In genomic region chr8:83049616-83050015, GRCm38 (mm10) we compare ENCODE assay signal across 9 mouse cellular contexts.
DNase-seq lines count a peak whose midpoint lies in the region; ATAC-seq lines count a peak whose summit lies in the region.
"Had no signal": no experiment of that assay in that cellular context is flagged by ENCODE, and none has a peak within 500 bp of the region (broad histone marks: within the 10 kb centered on the region; RNA-seq: fewer than 3 reads in every experiment).

No protein-coding gene starts in this region.

- DNase-seq in lung, postnatal 25 days (ENCODE audit: low spot score), result no peak
- DNase-seq in forebrain, embryonic 14.5 days (ENCODE audit: low spot score), result peak; percentile 67
- DNase-seq in layer of hippocampus, adult 9-10 months (ENCODE audit: low spot score), result peak; percentile 61
- no peak for DNase-seq in frontal cortex, postnatal 36 days (ENCODE audit: low spot score in 2 of 2)
- no peak for DNase-seq in spleen, adult 18-20 months
- no peak for DNase-seq in right cerebral cortex, adult 2 months (ENCODE audit: low spot score in 2 of 2)
- DNase-seq: cerebellum, adult 8-10 months had no signal

- 34% methylated on average over 1 of the region's 1 CpGs for WGBS in lung, embryonic 15.5 days
- 9% methylated on average over 1 of the region's 1 CpGs for WGBS in forebrain, embryonic 14.5 days
- WGBS in neural tube, embryonic 15.5 days, result 53% methylated on average over 1 of the region's 1 CpGs

- H3K27me3 ChIP-seq in lung, embryonic 15.5 days, result no peaks in the 10 kb centered on the region
- H3K27me3 ChIP-seq in forebrain, embryonic 14.5 days (replicated peaks; ENCODE audit: control insufficient read depth, insufficient read depth, low read length), result no peaks in the 10 kb centered on the region
- no peaks in the 10 kb centered on the region for H3K27me3 ChIP-seq in neural tube, embryonic 15.5 days (replicated peaks)

- H3K36me3 ChIP-seq in lung, embryonic 15.5 days, result no peaks in the 10 kb centered on the region
- H3K36me3 ChIP-seq in forebrain, embryonic 14.5 days (ENCODE audit: control insufficient read depth, insufficient read depth, low read length), result no peaks in the 10 kb centered on the region
- H3K36me3 ChIP-seq in neural tube, embryonic 15.5 days, result no peaks in the 10 kb centered on the region

- peaks cover 13% of the 10 kb centered on the region for H3K4me1 ChIP-seq in lung, embryonic 15.5 days
- peaks cover 8% of the 10 kb centered on the region; the same call in 1 of the 2 replicates for H3K4me1 ChIP-seq in forebrain, embryonic 14.5 days (ENCODE audit: control insufficient read depth, insufficient read depth, low read length)
- H3K4me1 ChIP-seq in neural tube, embryonic 15.5 days, result peaks cover 28% of the 10 kb centered on the region

- H3K27ac ChIP-seq in lung, embryonic 15.5 days, result peak overlapping the region; percentile 21; the same call in 1 of the 2 replicates
- peak overlapping the region; percentile 66 for H3K27ac ChIP-seq in forebrain, embryonic 14.5 days (ENCODE audit: low read depth, low read length)
- peak overlapping the region; percentile 41 for H3K27ac ChIP-seq in neural tube, embryonic 15.5 days (replicated peaks)

- H3K9ac ChIP-seq in lung, embryonic 15.5 days, result no peak overlapping the region
- 0 out of 2 replicates have a peak overlapping the region, but pooled peaks have one; percentile 8 for H3K9ac ChIP-seq in forebrain, embryonic 14.5 days (ENCODE audit: low read length)
- no peak overlapping the region for H3K9ac ChIP-seq in neural tube, embryonic 15.5 days (replicated peaks)

- ATAC-seq in lung, embryonic 15.5 days (ENCODE audit: borderline replicate concordance, extremely low read depth, low FRiP score, low TSS enrichment), result no peak
- peak; percentile 70 for ATAC-seq in forebrain, embryonic 14.5 days
- no peak for ATAC-seq in neural tube, embryonic 15.5 days (ENCODE audit: low FRiP score)

- H3K9me3 ChIP-seq in lung, embryonic 15.5 days, result no peaks in the 10 kb centered on the region
- no peaks in the 10 kb centered on the region for H3K9me3 ChIP-seq in forebrain, embryonic 14.5 days (replicated peaks; ENCODE audit: control insufficient read depth, low read length)
- H3K9me3 ChIP-seq in neural tube, embryonic 15.5 days (replicated peaks), result no peaks in the 10 kb centered on the region

- no peak overlapping the region for H3K4me3 ChIP-seq in lung, embryonic 15.5 days
- no peak overlapping the region for H3K4me3 ChIP-seq in forebrain, embryonic 14.5 days (ENCODE audit: low read depth, low read length)
- no peak overlapping the region for H3K4me3 ChIP-seq in neural tube, embryonic 15.5 days (replicated peaks)

- H3K4me2 ChIP-seq in lung, embryonic 15.5 days, result no peak overlapping the region
- H3K4me2 ChIP-seq in forebrain, embryonic 14.5 days (ENCODE audit: low read length), result no peak overlapping the region
- H3K4me2 ChIP-seq in neural tube, embryonic 15.5 days, result no peak overlapping the region

Comparison
In these comparisons a context has a peak if more than half of its experiments do, and no peak if none do; other contexts are left out.
1. DNase-seq: peak in forebrain, embryonic 14.5 days (single experiment) and layer of hippocampus, adult 9-10 months (single experiment); none in lung, postnatal 25 days (single experiment), frontal cortex, postnatal 36 days (0 of 2), spleen, adult 18-20 months (0 of 2) and right cerebral cortex, adult 2 months (0 of 2).
2. Peak in every context shown above with its lines, with median percentiles within 50 percentile points of each other: H3K27ac ChIP-seq.